Mouse (Mus musculus): Measurements from ENCODE around the gene Tbc1d10c. TPM values are rescaled to one million over a fixed set of nuclear protein-coding genes. Genes with fewer than 3 reads are reported as not detected.

Gene Tbc1d10c
- polyA plus RNA-seq, 1 experiment from 2014 or later: 3.9 TPM

- H3K27me3 ChIP-seq (ENCODE audit: insufficient read depth, low read length): no peaks in the 10 kb centered on the region
- H3K27ac ChIP-seq: peak overlapping the region; percentile 97
- peak overlapping the region; percentile 91 for H3K4me3 ChIP-seq (replicated peaks; ENCODE audit: low read depth, low read length)
- ATAC-seq (replicated peaks; ENCODE audit: low FRiP score, low read depth) (peak; percentile 57), DNase-seq (ENCODE audit: low spot score) (peak; percentile 75)
- no peaks in the 10 kb centered on the region for H3K9me3 ChIP-seq (replicated peaks; ENCODE audit: low read length)
- peak overlapping the region; percentile 95 for H3K4me2 ChIP-seq (ENCODE audit: low read length)
- no peaks in the 10 kb centered on the region for H3K36me3 ChIP-seq (ENCODE audit: insufficient read depth, low read length)
- 12% methylated on average over 9 of the region's 9 CpGs for WGBS
- TF ChIP-seq CTCF (IDR thresholded peaks at IDR 0.05; ENCODE audit: low read depth): no peak
- peak overlapping the region; percentile 98 for H3K9ac ChIP-seq (ENCODE audit: low read depth, low read length)
- H3K4me1 ChIP-seq (replicated peaks; ENCODE audit: insufficient read depth, low read length): peaks cover 31% of the 10 kb centered on the region
Observed at GRCm38 (mm10) chr19:4213524-4213974, 22.5 kb upstream of the Tbc1d10c start.

DNA sequence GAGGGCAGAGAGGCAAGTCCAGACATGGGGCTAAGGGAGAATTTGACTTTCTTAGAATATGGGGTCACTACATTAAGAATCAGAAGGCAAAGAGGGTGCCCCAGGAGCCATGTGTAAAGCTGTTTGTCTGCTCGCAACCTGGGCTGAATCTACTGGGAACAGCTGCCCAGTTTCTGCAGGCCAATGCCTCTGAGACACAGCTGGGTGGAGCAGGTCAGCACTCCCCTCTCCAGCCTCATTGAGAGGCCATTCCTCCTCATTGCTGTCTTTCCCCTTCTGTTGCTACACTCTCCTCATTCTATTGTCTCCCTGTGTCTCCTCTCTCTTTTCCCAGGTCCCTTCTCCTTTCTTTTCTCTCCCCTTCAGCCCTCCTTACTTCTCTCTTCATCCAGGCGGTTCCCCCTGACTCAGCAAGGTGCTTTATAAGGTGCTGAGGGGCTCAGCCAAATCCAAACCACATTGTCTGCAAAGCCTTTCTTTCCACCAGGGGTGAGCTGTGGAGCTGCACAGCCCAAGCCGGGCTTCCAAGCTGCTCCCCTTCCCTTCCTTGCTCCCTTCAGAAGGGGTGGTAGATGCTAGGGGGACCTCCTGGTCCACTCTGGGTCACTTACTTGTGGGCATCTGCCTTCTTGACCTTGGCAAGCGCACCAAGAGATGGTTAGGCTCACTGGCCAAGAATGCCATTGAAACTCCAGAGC, 21.0 kb upstream of the Tbc1d10c start:
- H3K4me2 ChIP-seq (ENCODE audit: low read length): peak overlapping the region; percentile 13; the same call in 1 of the 2 replicates
- peaks cover 26% of the 10 kb centered on the region for H3K4me1 ChIP-seq (replicated peaks; ENCODE audit: insufficient read depth, low read length)
- no peak; the same call in 1 of the 2 replicates for TF ChIP-seq CTCF (IDR thresholded peaks at IDR 0.05; ENCODE audit: low read depth)
- no peaks in the 10 kb centered on the region for H3K9me3 ChIP-seq (replicated peaks; ENCODE audit: low read length)
- ATAC-seq (replicated peaks; ENCODE audit: low FRiP score, low read depth): no peak
- H3K4me3 ChIP-seq (replicated peaks; ENCODE audit: low read depth, low read length): no peak overlapping the region
- no peak overlapping the region for H3K9ac ChIP-seq (ENCODE audit: low read depth, low read length)
- peak overlapping the region; percentile 28; the same call in 1 of the 2 replicates for H3K27ac ChIP-seq
- no peak for DNase-seq (ENCODE audit: low spot score)
- H3K27me3 ChIP-seq (ENCODE audit: insufficient read depth, low read length): no peaks in the 10 kb centered on the region
- WGBS: 50% methylated on average over 4 of the region's 4 CpGs
- no peaks in the 10 kb centered on the region for H3K36me3 ChIP-seq (ENCODE audit: insufficient read depth, low read length)

- no peaks in the 10 kb centered on the region for H3K36me3 ChIP-seq (ENCODE audit: insufficient read depth, low read length)
- WGBS: 80% methylated on average over 5 of the region's 5 CpGs
- H3K9ac ChIP-seq (ENCODE audit: low read depth, low read length): no peak overlapping the region
- H3K4me1 ChIP-seq (replicated peaks; ENCODE audit: insufficient read depth, low read length): peaks cover 16% of the 10 kb centered on the region; the same call in 1 of the 2 replicates
- TF ChIP-seq CTCF (IDR thresholded peaks at IDR 0.05; ENCODE audit: low read depth): no peak
- ATAC-seq (replicated peaks; ENCODE audit: low FRiP score, low read depth) (no peak), DNase-seq (ENCODE audit: low spot score) (no peak)
- no peak overlapping the region for H3K27ac ChIP-seq
- no peaks in the 10 kb centered on the region for H3K27me3 ChIP-seq (ENCODE audit: insufficient read depth, low read length)
- no peaks in the 10 kb centered on the region for H3K9me3 ChIP-seq (replicated peaks; ENCODE audit: low read length)
- no peak overlapping the region for H3K4me3 ChIP-seq (replicated peaks; ENCODE audit: low read depth, low read length)
- no peak overlapping the region for H3K4me2 ChIP-seq (ENCODE audit: low read length)
Observed at GRCm38 (mm10) chr19:4208563-4208962, 17.5 kb upstream of the Tbc1d10c start.

DNA sequence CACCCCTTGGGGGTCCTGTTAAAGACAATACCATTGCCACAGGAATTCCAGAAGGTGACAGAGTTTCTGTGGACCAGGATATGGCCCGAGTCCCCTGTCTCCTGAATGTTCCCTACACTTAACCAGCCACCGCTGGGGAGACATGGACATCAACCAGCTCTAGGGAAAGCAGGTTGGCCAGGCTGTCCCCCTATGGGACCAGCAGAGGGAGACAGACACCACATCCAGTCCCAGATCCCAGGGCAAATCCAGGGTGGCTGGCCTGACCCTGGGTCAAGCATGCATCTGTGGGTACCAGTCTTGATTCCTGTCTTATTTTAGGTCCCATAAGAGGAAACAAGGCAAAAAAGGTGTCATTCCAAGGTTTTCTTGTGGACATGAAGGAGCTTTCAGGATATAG, 15.9 kb upstream of the Tbc1d10c start:
- no peak overlapping the region for H3K27ac ChIP-seq
- WGBS: 6% methylated on average over 2 of the region's 2 CpGs
- peaks cover 4% of the 10 kb centered on the region; the same call in 1 of the 2 replicates for H3K4me1 ChIP-seq (replicated peaks; ENCODE audit: insufficient read depth, low read length)
- no peak overlapping the region for H3K4me3 ChIP-seq (replicated peaks; ENCODE audit: low read depth, low read length)
- no peaks in the 10 kb centered on the region for H3K36me3 ChIP-seq (ENCODE audit: insufficient read depth, low read length)
- no peaks in the 10 kb centered on the region for H3K27me3 ChIP-seq (ENCODE audit: insufficient read depth, low read length)
- ATAC-seq (replicated peaks; ENCODE audit: low FRiP score, low read depth): peak; percentile 61
- H3K4me2 ChIP-seq (ENCODE audit: low read length): no peak overlapping the region
- no peaks in the 10 kb centered on the region for H3K9me3 ChIP-seq (replicated peaks; ENCODE audit: low read length)
- no peak overlapping the region for H3K9ac ChIP-seq (ENCODE audit: low read depth, low read length)
- peak; percentile 99 for TF ChIP-seq CTCF (IDR thresholded peaks at IDR 0.05; ENCODE audit: low read depth)
- peak; percentile 89 for DNase-seq (ENCODE audit: low spot score)

DNA sequence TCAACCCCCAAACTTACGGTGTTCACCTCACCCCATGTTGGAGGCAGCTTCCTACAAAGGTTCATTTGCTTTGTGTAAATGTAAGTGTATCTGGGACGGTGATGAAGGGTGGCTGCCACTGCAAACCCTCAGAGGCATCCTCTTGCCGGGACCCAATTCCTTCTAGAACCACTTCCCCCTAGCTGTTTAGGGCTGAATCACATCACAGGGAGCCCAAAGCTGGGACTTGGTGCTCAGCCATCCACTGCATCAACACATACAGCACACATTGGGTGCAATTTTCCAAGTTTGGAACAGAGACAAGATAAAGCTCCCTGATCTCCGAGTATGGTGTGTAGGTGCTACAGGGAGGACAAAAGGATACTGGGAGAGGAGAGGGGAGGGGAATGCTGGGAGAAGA, 13.8 kb upstream of the Tbc1d10c start:
- no peak for ATAC-seq (replicated peaks; ENCODE audit: low FRiP score, low read depth)
- DNase-seq (ENCODE audit: low spot score): peak; percentile 12
- H3K27ac ChIP-seq: no peak overlapping the region
- no peaks in the 10 kb centered on the region for H3K27me3 ChIP-seq (ENCODE audit: insufficient read depth, low read length)
- 58% methylated on average over 4 of the region's 4 CpGs for WGBS
- no peaks in the 10 kb centered on the region for H3K36me3 ChIP-seq (ENCODE audit: insufficient read depth, low read length)
- H3K9ac ChIP-seq (ENCODE audit: low read depth, low read length): no peak overlapping the region
- peak; percentile 33; the same call in 1 of the 2 replicates for TF ChIP-seq CTCF (IDR thresholded peaks at IDR 0.05; ENCODE audit: low read depth)
- H3K4me3 ChIP-seq (replicated peaks; ENCODE audit: low read depth, low read length): no peak overlapping the region
- no peak overlapping the region for H3K4me2 ChIP-seq (ENCODE audit: low read length)
- peaks cover 9% of the 10 kb centered on the region for H3K4me1 ChIP-seq (replicated peaks; ENCODE audit: insufficient read depth, low read length)
- H3K9me3 ChIP-seq (replicated peaks; ENCODE audit: low read length): no peaks in the 10 kb centered on the region

- no peak overlapping the region for H3K27ac ChIP-seq
- DNase-seq (ENCODE audit: low spot score) (peak; percentile 11), ATAC-seq (replicated peaks; ENCODE audit: low FRiP score, low read depth) (no peak)
- H3K4me3 ChIP-seq (replicated peaks; ENCODE audit: low read depth, low read length): no peak overlapping the region
- no peaks in the 10 kb centered on the region for H3K9me3 ChIP-seq (replicated peaks; ENCODE audit: low read length)
- no peak for TF ChIP-seq CTCF (IDR thresholded peaks at IDR 0.05; ENCODE audit: low read depth)
- H3K9ac ChIP-seq (ENCODE audit: low read depth, low read length): no peak overlapping the region
- WGBS: 63% methylated on average over 13 of the region's 13 CpGs
- no peaks in the 10 kb centered on the region for H3K27me3 ChIP-seq (ENCODE audit: insufficient read depth, low read length)
- no peak overlapping the region for H3K4me2 ChIP-seq (ENCODE audit: low read length)
- H3K36me3 ChIP-seq (ENCODE audit: insufficient read depth, low read length): peaks cover 6% of the 10 kb centered on the region; the same call in 1 of the 2 replicates
- peaks cover 9% of the 10 kb centered on the region for H3K4me1 ChIP-seq (replicated peaks; ENCODE audit: insufficient read depth, low read length)
Observed at GRCm38 (mm10) chr19:4203604-4204326, 12.7 kb upstream of the Tbc1d10c start.

Measured in kidney, postnatal 0 days (tissue).